Mouse (Mus musculus) inflammation-experienced regulatory T-cells, adult 6 months (primary cell): Measurements from ENCODE around the gene 3110040N11Rik. TPM values are rescaled to one million over a fixed set of nuclear protein-coding genes. Genes with fewer than 3 reads are reported as not detected.
"Not testable (repeated sequence)": the region's sequence is repeated elsewhere in the genome, so short reads cannot be mapped to it uniquely, and the experiment has no call there.

ENCODE experiments used
- ATAC-seq: one replicate; pipeline ENCODE4 v1.8.0; 2017
- polyA plus RNA-seq, 3 experiments: library from polyadenylated mRNA; unstranded; fragments of 100-300 nt; shearing (Covaris generic); gene quantifications; one replicate each; pipeline ENCODE4 v1.2.1; 2017

Gene 3110040N11Rik
- 10 to 100 TPM; 62.7 to 70.5 (median 68.8) TPM for polyA plus RNA-seq

GRCm38 (mm10) chr7:81789095-81789757, at the start of gene 3110040N11Rik:
Gene 3110040N11Rik, minus strand, starts transcription at chr7:81789478.
- peak; percentile 89 for ATAC-seq

- not testable (repeated sequence) for ATAC-seq
Observed at GRCm38 (mm10) chr7:81837771-81838170, 48.5 kb upstream of the 3110040N11Rik start.

GRCm38 (mm10) chr7:81835430-81835829, 46.2 kb upstream of the 3110040N11Rik start:
- ATAC-seq: no peak

- ATAC-seq: no peak
Observed at GRCm38 (mm10) chr7:81834847-81835246, 45.6 kb upstream of the 3110040N11Rik start.

GRCm38 (mm10) chr7:81829379-81829894, 40.2 kb upstream of the 3110040N11Rik start, which contains the start of gene Btbd1:
Gene Btbd1, minus strand, starts transcription at chr7:81829431.
- ATAC-seq: peak; percentile 83

- ATAC-seq: peak; percentile 27
Observed at GRCm38 (mm10) chr7:81828681-81829378, 39.6 kb upstream of the 3110040N11Rik start.

GRCm38 (mm10) chr7:81827806-81828667, 38.8 kb upstream of the 3110040N11Rik start:
- peak; percentile 26 for ATAC-seq

GRCm38 (mm10) chr7:81825381-81825780, 36.1 kb upstream of the 3110040N11Rik start:
- no peak for ATAC-seq

- no peak for ATAC-seq
Observed at GRCm38 (mm10) chr7:81824906-81825305, 35.6 kb upstream of the 3110040N11Rik start.

GRCm38 (mm10) chr7:81806067-81806466, 16.8 kb upstream of the 3110040N11Rik start:
- no peak for ATAC-seq

GRCm38 (mm10) chr7:81788536-81788935, 742 bp downstream of the 3110040N11Rik start:
- peak; percentile 11 for ATAC-seq

- ATAC-seq: no peak
Observed at GRCm38 (mm10) chr7:81777667-81778218, 11.5 kb downstream of the 3110040N11Rik start.

- ATAC-seq: no peak
Observed at GRCm38 (mm10) chr7:81775325-81775724, 14.0 kb downstream of the 3110040N11Rik start.

- no peak for ATAC-seq
Observed at GRCm38 (mm10) chr7:81772786-81773539, 16.3 kb downstream of the 3110040N11Rik start.

- peak; percentile 46 for ATAC-seq
Observed at GRCm38 (mm10) chr7:81763110-81763845, 26.0 kb downstream of the 3110040N11Rik start.

GRCm38 (mm10) chr7:81762180-81763109, 26.8 kb downstream of the 3110040N11Rik start, which contains the start of gene Ramac:
Gene Ramac, plus strand, starts transcription at chr7:81762925.
- peak; percentile 93 for ATAC-seq

- no peak for ATAC-seq
Observed at GRCm38 (mm10) chr7:81747956-81748355, 41.3 kb downstream of the 3110040N11Rik start.

- ATAC-seq: no peak
Observed at GRCm38 (mm10) chr7:81744145-81744544, 45.1 kb downstream of the 3110040N11Rik start.

GRCm38 (mm10) chr7:81740010-81740409, 49.3 kb downstream of the 3110040N11Rik start:
- ATAC-seq: no peak
